Mouse (Mus musculus) urinary bladder, postnatal 14 days (tissue): ENCODE measurements at regions not wholly inside any gene's neighbourhood (a gene's known extent, or its start where the extent isn't known, plus 50 kb on each side); places are given as distances from the start of the nearest gene placed in this dataset.

Source experiments
- DNase-seq: peaks from one replicate; pipeline ENCODE4 v3.0.0; 2021; ENCODE audit warnings: low spot score

DNA sequence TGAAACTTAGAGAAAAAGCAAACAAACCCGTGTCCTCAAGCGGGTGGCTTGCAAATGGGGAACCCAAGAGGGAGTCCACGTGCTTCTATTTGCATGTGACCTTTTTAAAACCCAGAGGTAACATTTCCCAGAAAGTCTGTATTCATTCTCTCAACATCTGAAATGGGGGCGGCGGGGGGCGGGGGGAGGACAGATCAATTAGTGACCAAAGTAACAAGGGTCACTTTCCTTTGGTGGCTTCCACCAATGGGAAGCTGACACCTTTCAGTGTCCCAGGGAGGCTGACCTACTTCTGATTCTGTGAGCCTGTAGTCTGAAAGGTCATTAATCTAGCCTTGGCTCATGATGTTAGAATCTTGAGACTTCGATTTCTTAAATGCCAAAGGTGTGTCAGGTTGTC, 236.0 kb downstream of the Gm11011 start:
- no peak for DNase-seq

DNA sequence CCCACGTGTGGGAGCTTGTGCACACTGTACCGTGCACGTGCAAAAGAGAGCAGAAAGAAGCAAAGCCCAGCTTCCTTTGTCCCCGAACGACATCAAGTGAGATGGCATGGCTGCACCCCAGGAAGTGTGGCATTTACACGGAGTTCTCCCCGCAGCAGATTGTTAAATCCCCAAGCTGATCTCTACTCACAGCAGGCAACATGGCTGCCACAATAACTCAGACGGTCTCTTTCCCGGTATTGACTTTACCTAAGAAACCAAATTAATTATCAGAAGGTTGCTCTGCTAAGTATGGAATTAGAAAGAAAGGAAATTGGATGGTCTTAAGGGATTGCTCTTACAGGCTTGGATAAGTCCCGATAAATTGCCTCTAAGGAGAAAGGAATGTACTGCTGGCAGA, 241.4 kb downstream of the Gm11011 start:
- no peak for DNase-seq

DNA sequence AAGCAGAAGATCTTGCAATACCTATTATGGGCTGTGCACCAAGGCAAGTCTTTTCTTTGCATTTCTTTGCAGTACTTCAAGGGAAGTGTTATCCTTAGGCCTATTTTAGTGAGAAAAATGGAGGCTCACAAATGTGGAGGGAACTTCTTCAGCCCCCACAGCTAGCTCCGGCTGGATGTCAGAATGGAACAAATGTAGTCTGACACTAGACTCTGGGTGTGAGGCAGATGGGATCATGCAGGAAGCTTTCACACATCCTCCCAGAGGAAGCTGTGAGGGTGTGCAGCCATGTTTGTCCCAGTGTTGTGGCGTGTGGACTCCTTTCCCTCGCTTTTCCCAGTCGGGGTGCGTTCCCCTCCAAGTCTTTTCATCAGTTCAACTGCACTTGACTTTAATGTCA, 268.0 kb downstream of the Gm11011 start:
- no peak for DNase-seq

DNA sequence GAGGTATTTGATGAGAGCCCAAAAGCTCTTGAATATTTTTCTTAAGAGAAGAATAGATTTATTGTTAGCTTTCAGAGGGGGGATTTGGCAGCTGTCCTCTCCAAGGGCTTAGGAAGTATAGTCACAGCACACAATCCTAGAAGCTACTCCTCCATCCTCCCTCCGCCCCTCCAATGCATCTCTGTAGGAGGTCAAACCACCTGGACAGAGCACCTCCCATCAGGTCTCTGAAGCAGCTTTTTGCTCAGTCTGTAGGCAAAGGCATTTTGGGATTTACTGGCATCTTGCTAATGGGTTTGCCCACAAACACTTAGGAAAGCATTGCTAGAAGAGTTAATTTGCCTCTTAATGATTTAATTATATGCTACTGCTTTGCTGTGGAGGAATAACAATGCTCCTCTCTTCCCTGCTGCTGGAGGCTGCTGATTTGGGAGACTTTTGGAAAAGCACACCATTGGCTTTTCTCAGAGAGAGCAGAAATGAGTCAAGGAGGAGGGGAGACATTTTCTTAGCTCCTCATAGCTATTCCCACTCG, 273.1 kb downstream of the Gm11011 start:
- DNase-seq, result no peak

DNA sequence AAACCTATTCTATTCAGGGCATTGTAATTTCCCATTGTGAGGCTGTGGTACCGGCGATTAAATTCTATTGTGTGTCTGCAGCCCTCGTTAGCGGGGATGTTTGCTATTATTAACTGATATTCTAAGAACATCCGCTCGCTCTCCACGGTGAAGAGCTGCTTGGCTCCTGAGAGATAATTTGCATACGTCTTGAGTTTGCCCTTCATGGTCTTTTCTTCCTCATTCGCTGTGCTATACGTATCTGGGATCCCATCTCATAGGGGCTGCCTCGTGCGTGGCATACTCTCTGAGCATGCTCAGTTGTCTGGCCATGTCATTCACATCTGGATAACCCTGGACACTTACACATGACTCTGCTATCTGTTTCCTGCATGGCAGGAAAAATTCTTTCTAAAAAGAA, 275.7 kb downstream of the Gm11011 start:
- no peak for DNase-seq

DNA sequence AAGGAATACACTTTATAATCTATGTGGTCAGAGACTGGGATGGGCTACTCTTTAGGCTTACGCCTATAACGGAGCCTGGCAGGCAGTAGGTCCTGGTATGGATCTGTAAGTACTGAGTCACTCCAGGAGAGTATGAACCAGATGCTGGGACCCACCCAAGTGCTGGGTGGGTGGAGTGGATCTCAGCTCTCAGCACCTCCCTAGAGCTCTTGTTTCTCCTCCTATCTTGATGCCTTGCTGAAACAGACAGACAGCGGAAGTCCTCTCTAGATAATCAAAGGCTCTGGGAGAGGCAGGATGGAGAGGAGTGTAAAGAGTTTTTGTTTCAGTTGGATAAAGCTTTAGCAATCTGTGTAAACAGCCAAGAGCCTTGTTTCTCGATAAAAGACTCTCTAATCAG, 276.2 kb downstream of the Gm11011 start:
- peak; percentile 5 for DNase-seq

DNA sequence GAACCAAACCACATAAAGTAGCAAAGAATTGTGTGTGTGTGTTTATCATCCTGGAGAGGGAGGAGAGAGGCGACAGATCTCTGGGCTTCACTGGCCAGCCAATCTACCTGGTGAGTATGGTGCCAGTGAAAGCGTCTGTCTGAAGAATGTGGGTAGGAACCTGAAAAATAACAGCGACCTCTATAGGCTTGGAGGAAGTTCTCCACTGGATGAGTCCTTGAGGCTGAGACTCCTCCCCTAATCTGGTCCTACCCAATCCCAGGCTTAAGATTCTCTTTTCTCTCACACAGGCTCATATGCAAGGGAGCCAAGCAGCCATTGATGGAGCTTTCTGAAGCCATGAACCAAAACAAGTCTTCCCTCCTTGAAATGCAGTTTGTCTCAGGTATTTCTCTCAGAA, 283.2 kb downstream of the Gm11011 start:
- DNase-seq, result no peak

DNA sequence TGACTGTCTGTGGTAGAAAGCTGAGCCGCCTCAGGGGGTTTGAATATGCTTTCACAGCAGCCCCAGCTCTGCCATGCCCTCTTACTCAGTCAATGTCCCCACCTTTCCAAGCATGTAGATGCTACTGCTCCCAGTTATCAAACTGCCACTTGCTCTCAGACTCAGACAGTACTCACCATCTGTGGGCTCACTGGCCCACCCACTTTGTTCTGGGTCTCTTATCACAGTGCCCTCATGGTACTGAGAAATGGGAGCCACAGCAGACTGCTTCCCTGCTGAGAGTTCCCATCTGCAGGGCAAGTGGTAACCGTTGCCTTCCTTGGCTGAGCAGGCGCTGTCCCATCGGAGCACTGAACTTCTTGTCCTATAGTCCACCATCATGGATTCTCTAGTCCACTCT, 286.6 kb downstream of the Gm11011 start:
- no peak for DNase-seq

DNA sequence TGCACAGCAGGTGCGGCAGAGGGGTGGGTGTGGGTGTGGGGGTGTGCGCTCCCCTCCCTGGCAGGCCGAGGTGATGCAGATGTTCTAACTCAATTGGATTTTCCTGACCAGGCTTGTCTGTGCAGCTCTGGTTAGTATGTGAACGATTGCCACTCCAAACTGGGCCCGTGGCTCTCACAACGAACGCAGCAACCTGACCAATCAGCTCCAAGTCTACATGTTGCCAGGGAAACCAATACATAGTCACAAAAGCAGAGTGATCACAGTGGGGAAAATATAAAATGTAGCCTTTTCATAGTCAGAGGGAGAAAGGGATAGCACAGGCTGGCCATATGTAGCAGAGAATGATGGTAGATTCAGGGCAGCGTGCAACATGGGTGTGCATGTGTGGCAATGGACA, 287.1 kb downstream of the Gm11011 start:
- DNase-seq, result no peak

DNA sequence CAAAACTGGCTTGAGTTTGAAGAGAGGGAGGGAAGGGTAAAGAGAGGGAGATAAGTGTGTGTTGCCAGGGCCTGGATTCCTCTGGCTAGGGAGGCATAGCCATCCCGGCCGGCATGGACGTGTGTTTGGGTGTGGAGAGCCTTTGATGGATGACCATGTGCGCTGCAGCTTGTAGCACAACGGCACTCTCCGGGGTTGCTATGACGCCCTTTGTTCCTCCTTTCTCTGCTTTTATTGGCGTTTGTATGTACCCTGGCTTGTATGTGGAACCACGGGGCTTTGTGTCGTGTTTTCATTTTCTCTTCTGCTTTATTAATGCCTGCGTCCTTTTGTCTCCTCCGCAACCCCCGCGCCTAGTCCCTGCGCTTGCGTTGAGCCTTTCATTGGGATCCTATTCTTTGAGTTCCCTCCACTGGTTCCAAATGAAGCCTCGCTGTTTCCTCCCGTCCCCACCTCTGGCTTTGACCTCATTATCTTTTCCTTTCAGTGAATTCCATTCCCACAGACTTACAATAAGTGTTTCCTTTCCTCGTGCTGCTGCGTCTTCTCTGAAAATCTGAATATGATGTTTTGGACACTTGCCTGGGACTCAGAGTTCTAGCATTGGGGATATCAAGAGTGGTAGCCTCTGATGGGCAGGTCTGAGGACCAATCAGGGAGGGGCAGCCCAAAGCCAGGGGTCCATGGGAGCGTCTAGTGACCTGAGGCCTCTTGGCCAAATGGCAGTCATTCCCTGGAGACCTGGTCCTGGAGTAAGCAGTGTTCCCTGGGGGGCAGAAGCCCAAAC, 289.5 kb downstream of the Gm11011 start:
- DNase-seq, result no peak

DNA sequence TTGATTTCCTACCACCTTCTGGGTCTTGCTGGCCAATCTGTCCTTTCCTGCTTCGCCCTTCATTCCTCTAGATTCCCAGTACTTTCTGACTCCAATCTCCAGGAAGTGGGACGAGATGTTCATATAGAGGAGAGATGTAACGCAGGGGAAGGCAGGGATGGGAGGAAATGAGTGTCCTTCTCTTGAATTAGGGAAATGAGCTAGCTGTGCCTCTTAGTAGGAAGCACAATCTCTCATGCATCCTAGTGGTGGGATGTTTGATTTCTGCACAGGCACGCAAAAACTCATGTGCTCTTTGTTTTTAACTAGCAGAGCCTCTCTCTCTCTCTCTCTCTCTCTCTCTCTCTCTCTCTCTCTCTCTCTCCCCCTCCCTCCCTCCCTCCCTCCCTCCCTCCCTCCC, 290.3 kb downstream of the Gm11011 start:
- DNase-seq, result no peak

DNA sequence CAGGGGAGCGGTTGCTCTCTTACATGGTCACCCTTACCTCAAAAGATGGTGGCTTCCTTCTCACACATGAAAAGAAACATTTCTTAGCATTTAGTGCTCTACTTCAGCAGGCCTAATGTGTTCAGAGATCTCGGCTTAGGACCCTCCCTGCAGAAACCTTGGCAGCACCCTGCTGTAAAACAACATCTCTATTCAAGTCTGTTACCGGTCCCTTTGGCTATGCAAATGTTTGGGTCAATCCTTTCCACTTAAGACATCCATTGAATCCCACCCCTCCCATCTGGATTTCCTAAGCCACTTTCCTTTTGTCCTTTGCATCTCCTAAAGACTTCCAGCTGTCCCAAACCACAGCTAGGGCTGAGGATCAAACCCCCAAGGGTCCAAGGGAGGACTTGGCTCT, 294.2 kb downstream of the Gm11011 start:
- no peak for DNase-seq

DNA sequence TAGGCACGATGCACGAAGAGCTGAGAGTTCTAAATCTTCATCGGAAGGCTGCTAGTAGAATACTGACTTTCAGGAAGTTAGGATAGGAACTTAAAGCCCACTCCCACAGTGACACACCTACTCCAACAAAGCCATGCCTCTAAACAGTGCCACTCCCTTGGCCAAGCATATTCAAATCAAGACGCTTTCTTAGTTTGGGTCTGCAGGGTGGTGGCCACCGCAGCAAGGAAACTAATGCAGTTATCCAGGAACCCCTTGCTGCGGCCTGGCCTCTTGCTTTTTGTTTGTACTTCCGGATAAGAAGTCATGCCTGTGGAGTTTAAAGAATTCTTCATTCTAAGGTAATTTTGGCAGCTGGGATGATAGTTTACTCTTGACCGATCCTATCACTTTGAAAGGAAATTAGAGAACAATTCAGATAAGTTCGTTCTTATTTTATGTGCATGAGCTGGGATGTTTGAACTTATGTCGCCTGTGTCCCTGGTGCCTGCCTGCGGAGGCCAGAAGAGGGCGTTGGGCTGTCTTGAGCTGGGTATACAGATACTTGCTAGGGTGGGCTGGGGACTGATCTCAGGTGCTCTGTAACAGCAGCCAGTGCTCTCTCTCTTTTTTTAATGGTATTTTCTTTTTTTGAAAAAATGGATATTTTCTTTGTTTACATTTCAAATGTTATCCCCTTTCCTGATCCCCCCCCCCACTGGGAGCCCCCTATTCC, 298.5 kb downstream of the Gm11011 start:
- DNase-seq, result no peak

DNA sequence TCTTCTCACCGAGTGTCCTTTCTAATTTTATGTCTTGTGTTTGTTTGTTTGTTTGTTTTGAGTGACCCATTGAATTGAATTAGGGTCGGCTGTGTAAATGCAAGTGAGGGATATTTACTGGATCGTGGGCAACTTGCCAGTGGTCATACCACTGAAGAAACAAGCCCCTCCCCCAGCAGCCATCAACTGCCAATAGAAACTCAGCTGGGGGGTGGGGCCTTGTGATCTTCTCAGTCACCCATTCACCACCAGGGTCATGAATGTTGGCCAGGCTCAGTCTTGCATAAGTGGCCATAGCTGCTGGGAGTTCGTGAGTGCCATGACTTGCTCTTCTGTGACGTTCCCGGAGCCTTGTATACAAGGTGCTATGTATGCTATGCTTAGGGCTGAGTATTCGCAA, 300.8 kb downstream of the Gm11011 start:
- no peak for DNase-seq

DNA sequence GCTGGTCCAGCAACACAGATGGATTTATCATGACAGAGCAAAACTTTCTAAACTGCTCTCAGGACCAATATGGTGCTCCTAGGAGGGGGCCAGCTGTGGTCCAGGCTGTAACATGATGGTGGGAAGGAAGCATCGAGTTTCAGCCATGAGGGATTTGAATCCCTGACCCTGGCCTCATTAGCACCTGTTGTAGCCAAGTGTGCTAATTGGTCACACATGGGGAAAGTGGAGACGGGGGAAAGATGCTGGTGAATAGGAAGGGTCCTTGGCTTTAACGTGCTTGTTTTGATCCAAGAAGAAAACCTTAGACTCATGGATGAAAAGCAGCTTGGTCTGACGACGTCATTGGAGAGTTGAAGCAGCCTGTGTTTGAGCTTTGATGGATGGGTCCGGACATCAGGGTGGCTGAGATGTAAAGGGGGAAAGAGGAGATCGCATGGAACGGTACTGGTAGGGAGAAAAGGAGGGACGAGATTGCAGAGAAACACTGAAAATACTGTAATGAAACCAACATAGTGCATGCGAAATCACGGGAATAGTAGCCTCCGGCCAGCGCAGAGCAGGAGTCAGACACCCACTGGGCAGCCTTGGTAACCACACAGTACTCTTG, 304.9 kb downstream of the Gm11011 start:
- no peak for DNase-seq

DNA sequence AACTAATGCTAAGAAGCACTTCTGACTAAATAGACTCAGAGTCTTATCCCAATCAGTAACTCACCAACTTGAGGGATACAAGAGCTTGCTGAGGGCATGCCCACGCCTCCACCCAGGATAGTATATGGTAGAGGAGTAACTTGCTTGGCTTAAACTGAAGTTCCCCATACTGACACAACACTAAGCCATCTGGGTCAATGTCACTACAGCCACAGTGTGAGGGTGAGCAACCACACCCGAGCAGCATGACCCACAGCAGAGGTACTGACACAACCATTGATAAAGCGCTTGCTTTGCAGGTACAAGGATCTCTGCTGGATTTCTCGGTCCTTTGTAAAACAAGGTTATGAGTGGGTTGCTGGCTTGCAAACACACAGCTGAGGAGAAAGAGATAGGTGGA, 312.2 kb downstream of the Gm11011 start:
- no peak for DNase-seq

DNA sequence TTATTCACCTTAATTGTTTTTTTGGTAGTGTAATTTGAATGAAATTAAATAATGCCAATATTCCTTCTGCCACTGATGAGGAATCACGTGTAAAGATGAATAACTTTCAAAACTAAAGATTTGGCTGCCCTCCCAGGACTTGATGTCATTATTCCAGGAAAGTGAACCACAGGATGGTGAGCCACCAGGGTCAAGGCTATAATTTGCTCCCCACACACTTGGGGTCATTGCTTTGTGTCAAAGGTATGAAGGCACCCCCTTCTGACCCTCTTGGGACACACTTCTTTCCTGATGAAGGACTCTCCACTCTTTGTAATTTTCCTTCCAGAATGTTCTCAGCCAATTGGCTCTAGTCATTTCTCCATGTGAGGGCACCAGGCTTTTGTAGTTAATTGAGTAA, 313.4 kb downstream of the Gm11011 start:
- DNase-seq, result no peak

DNA sequence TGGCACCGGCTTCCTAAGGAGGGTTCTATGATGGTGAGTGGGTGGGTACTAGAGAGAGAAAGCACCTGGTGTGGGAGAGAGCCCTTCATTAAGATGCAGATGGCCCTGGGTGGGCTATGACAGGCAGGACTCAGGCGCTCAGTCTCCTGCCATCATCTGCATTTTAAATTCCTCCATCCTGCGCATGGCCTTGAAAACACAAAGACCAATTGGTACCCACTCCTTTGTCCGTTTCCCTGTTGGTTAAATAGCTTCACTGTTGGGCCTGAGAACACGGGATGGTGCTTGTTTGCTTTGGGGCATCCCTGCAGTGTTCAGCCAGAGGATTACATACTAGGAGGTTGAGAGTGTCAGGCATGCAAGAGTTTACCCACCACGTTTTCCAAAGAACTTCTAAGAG, 314.9 kb downstream of the Gm11011 start:
- no peak for DNase-seq

DNA sequence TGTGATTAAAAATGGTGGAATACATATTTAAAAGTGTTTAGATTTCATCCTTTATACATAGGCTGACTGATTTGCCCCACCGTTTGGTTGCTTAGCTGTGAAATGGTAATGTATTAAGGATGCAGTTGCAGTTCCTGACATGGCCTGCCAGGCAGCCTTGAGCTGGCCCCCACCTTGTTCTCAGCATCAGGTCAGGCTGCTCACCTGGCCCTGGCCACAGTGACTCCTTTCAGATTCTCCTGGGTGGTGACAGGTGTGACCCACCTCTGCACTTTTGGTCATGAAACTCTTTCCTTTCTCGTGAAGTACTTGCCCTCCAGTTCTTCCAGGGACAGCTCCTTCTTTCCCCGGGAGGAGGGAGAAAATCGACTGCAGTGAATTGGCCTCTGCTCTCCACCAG, 315.5 kb downstream of the Gm11011 start:
- DNase-seq, result no peak

DNA sequence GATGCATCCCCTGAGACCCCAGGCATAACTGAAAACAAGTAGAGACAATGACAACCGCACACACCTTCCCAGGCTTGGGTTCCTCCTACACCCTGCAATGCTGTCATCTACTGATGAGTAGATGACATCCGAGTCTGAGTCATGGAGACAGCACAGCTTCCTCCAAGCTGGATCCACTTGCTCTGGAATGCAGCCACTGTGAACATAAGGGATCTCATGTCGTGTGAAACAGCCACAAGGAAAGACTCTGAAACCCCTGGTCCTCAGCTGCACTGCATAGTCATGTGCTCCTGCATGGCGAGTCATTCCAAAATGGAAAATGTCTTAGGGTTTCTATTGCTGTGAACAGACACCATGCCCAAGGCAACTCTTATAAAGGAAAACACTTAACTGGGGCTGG, 305.2 kb upstream of the Zfp64 start:
- DNase-seq, result no peak

DNA sequence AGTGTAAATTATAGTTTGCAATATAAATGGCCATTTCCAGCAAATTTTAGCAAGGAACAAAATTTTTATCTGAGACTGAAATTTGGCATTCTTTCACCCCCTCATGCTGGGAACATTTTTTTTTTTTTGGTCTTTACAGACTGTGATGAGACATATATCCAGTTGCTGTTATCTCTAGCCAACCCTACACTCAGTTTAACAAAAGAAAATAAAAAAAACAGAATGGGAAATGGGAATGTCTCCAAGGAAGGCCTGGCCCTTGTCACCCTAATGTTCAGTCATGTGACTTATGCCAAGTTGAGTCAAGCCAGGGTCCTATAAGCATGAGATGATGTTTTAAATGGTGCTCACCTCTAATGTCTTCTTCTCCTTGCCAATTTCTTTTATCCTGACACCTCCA, 289.2 kb upstream of the Zfp64 start:
- no peak for DNase-seq

DNA sequence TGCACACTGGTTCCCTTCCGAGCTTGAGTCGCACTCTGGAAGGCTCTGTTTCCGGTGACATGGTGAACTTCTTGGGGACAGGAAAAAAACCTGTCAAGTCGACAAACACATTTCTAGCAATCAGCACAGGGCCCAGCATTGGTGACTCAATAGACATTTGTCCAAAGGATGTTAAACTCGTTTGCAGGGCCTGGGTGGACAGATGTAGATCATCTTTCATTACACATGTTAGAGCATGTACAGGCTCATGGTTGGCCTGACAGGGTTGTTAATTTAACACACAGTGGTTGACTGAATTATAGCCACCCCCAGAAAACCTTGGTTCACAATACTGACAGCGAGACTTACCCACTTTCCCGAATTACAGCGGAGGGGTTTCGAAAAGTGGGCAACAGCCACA, 288.6 kb upstream of the Zfp64 start:
- DNase-seq, result no peak

DNA sequence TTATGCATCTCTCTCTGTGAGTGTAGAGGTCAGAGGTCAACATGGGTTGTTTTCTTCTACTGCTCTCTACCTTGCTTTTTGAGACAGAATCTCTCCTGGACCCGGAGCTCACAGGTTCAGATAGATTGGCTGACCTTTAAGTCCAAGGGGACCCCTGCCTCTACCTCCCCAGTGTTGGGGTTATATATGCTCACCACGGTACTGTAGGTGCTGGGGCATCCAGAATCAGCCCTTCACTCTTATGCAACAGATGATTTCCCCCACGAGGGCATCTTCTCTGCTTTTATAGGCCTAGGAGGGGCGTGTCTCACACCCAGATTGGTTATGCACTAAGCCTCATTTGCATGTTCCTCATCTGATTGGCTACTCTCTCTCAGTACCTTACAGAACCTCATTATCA, 282.5 kb upstream of the Zfp64 start:
- no peak for DNase-seq
